Mouse (Mus musculus): ENCODE results near the gene 5730455P16Rik. TPM values are rescaled to one million over a fixed set of nuclear protein-coding genes. Genes with fewer than 3 reads are reported as not detected.
A peak's percentile ranks its signal among the peaks of the same experiment; 100 is the strongest.
"Not testable (repeated sequence)": the region's sequence is repeated elsewhere in the genome, so short reads cannot be mapped to it uniquely, and the experiment has no call there.

The 5730455P16Rik gene
- total RNA-seq, 2 experiments from 2014 or later = 50.1 to 53.0 TPM

DNA sequence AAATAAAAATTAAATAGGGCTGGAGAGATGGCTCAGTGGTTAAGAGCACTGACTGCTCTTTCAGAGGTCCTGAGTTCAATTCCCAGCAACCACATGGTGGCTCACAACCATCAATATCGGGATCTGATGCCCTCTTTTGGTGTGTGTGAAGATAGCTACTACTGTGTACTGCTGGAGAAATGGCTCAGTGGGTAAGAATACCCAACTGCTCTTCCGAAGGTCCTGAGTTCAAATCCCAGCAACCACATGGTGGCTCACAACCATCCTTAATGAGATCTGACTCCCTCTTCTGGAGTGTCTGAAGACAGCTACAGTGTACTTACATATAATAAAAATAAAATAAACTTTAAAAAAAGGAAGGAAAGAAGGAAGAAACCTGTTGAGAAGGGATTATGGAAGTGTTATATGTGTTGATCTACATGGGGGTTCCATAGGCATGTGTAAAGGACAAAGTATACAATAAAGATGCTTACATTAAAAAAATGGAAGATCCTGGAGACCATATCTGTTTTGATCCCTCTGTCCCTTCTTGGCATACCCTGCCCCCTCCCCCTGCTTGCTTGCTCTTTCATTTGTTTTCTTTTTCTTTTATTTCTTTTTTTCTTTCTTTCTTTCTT, 726 bp upstream of the 5730455P16Rik start:
- DNase-seq = not testable (repeated sequence)

DNA sequence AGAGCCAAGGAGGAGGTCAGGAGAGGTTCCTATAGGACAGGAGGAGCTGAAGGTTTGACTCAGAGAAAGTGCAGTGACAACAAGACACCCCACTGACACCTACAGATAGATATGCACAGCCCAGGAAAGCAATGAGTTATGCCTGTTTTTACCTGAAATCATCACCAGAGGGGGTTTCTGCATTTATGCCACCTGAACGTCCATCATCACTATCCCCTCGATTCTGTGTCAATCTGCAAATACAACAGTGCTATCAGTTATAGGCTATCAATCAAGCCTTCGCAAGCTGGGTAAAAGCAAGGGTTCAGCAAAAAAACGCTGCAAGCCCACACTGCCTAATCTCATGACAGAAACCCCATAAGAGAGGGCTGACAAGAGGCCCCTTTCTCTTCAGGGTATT, 1.2 kb downstream of the 5730455P16Rik start:
- no peak for DNase-seq

GRCm38 (mm10) chr11:80368949-80369348, 8.9 kb downstream of the 5730455P16Rik start:
- DNase-seq = no peak

- no peak for DNase-seq
Measured at GRCm38 (mm10) chr11:80354832-80355231, 23.0 kb downstream of the 5730455P16Rik start.

- peak; percentile 64 to 82 for DNase-seq
Measured at GRCm38 (mm10) chr11:80351832-80352430, 25.9 kb downstream of the 5730455P16Rik start.

- DNase-seq = no peak
Measured at GRCm38 (mm10) chr11:80342482-80342881, 35.4 kb downstream of the 5730455P16Rik start.

DNA sequence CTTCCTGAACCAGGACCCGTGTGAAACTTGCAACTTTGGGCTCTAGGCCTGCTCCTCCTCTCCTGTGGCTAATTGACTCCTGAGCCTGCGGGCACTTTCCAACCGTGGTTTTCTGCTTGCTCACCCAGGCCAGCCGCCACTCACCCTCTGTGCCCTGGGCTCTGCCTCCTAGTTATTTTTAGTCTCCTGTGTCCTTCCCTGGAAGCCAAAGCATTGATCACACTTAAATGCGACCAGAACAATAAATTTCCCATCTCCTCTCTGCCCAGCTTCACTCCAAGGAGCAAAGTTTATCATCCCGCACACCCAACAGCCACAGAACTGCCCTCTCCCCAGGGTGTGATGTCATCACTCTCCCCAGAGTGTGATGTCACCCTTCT, 41.5 kb downstream of the 5730455P16Rik start:
- DNase-seq = no peak

DNA sequence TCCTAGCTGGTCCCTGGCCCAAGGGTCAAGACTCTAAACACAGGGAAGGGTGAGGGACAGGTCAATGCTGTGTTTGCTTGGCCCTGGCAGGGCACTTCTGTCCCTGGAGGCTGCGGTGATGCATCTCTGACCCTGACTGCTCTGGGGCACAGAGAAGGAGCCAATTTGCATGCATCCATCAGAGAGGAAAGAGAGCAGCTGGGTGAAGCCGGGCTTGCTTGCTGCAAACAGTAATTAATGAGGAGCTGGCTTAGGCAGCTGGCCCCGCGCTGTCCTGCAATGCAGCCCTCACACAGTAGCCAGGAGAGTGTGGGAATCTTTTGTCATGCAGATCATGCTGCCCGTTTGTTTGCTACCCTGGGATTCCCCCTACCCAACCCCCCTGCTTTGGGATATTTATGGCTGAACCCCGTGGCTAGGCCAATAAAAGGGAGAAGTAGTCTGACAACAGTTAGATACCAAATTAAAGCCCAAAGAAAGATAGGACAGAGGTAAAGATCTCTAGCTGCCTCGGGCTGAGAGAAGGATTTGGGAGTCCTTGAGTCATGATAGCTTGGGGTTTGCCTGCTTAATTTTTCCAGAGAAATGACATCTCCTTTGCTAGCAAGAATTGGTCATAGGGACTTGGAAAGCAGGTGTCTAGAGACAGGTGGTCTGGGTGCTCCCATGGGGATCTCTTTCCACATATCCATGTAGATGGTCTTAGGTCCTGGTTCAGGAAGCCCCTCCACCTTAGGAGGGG, 42.1 kb downstream of the 5730455P16Rik start:
- no peak for DNase-seq

- no peak for DNase-seq
Measured at GRCm38 (mm10) chr11:80332709-80333400, 45.0 kb downstream of the 5730455P16Rik start.

- no peak for DNase-seq
Measured at GRCm38 (mm10) chr11:80324636-80325035, 53.2 kb downstream of the 5730455P16Rik start.

GRCm38 (mm10) chr11:80323255-80323654, 54.6 kb downstream of the 5730455P16Rik start:
- no peak for DNase-seq

DNA sequence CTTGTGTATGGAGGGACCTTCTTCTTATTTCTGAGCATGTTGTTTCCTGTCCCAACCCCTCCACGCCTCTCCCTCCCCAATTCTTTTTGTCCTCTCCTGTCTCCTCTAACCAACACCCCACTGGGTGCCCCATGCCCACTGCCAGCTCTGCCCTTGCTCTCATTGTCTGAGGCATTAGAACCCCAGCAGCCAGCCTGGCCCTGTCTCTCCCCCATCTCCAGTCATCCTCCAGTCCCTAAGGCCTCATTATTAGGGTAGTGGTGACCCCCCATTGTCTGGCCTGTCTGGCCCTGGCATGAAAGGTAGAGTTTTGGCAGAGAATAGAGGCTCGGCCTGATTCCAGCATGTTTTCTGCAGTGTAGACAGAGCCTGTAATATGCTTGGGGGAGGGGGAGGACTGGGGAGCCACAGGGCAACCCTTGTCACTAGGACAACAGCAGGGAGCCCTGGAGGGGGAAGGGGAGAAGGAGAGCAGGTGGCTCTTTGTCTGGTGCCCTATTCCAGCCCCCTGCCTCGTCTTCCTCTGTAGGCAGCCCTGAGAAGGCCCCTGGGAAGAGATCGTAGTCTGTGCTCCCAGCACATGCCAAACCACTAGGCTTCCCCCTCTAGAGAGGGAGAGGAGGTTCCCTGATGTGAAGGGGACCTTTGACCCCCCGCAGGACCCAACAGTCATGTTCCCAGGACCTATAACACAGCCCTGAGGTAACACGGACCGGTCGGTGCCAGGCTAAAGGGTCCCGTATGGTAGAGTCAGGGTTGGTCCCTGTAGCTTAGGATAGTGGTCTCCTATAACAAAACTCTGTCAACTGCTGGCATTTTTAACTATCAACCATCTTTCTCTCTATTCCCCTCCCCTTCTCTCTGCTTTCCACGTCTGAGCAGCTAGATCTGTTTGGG, 61.8 kb downstream of the 5730455P16Rik start:
- no peak for DNase-seq

DNA sequence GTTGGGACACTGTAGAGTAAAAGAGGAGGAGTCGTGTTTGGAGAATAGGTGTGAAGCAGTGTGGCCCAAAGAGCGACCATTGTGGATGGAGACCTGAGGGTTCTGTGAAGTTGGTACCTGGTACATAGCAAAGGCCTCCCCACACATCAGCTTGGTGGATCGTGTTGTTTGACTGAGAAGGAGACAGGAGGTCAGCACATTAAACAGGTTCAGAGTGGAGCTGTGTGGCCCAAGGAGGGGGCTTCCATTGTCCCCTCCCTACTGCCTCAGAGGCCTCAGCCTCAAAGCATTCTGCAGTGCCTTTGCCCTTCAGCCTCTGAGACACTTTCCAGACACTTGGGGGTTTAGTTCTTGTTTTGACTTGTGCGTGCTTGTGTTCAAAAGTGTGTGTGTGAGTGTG, 63.9 kb downstream of the 5730455P16Rik start:
- no peak for DNase-seq

DNA sequence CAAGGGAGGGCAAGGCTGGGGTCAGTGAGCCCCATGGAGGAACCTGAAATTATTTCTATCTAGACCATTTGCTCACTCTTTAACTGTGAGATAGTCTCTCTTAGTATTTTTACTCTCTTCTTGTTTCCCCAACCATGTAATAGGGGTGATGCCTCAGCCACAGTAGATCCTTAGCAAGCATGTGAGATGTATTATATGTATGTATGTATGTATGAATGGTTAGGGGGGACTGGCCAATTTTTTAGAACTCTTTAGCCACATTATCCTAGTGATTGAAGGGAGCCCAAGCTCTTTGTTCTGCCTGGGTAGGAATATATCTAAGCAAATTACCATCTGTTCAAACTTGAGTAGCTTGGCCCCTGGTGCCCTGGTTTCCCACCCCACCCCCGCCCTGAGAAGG, 64.4 kb downstream of the 5730455P16Rik start:
- no peak for DNase-seq

DNA sequence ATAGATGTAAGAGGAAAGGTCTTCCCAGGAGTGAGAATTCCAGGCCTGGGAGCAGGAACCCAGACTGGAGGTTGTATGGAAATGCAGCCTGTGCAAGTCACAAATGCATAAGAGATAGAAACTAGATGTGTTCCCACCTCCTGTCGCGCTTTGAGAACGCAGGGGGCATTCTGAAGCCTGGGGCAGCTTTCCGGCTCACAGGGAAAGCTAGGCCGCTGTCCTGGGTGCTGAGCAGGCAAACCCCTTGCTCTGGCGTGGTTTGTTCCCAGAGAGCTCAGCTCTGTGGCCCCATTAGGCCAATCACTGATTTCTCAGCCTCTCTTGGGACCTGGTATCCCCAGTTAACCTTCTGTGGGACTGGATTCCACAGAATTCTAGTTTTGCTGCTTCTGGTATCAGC, 65.3 kb downstream of the 5730455P16Rik start:
- no peak for DNase-seq

DNA sequence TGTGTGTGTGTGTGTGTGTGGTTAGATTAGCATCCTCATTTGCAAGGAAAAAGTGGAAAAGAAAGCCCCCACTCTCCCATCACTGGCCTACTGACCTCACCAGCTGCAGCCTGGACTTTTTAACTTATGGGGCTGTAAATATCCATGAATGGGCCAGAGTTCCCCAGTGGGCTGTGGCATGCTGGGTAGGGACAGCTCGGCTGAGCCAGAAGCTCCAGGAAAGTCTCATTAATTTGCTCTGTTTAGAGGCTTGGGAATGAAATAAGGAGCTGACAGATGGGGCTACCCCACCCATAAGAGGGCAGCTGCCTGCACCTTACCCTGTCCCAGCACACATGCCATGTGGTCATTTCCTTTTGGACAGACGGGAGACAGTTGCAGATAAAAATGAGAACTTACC, 65.8 kb downstream of the 5730455P16Rik start:
- no peak for DNase-seq

DNA sequence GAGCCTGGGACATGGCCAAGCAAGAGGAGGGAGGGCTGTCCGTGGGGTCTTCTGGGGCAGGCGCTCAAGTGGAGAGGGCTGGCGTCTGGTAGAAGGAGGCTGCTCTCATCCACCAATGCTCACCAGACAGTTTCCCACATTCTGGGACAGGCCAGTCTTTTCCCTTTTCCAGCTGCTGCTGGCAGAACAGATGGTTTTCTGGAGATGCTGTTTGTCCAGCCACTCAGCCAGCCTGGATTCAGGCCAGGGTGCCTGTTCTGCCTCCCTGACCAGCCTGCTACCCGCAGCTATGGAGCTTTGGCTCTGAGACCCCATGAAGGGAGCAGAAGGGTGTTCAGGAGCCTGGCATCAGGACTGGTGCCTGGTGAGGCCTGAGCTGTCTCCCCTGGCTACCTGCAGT, 66.6 kb downstream of the 5730455P16Rik start:
- no peak for DNase-seq

Other genes with a start within 250 kb of the 5730455P16Rik start
- gene Tefm, start 235.9 kb downstream of the 5730455P16Rik start, total RNA-seq (2021) = 10 to 100 TPM in 1 of 2 experiments, 1 to 10 TPM in 1; 9.9 to 12.6 TPM
- gene Adap2, start 223.9 kb downstream of the 5730455P16Rik start, total RNA-seq (2021) = 1 to 10 TPM; 6.0 to 6.5 TPM
- 1 to 10 TPM; 3.8 to 3.9 TPM for gene Rnf135, start 194.2 kb downstream of the 5730455P16Rik start, total RNA-seq (2021)
- 10 to 100 TPM; 70.9 to 73.4 TPM for gene Rhot1, start 169.0 kb downstream of the 5730455P16Rik start, total RNA-seq (2021)
- 10 to 100 TPM; 25.0 to 29.2 TPM for gene Rhbdl3, start 77.1 kb downstream of the 5730455P16Rik start, total RNA-seq (2021)
- gene Zfp207, start 5.2 kb upstream of the 5730455P16Rik start, total RNA-seq (2021) = 100 to 1,000 TPM; 149 to 169 TPM
- gene Psmd11, start 50.6 kb upstream of the 5730455P16Rik start, total RNA-seq (2021) = 100 to 1,000 TPM; 100 to 101 TPM
- gene Cdk5r1, start 99.0 kb upstream of the 5730455P16Rik start, total RNA-seq (2021) = 100 to 1,000 TPM; 226 to 242 TPM